Mouse (Mus musculus) embryonic facial prominence, embryonic 10.5 days (tissue): Measurements from ENCODE around the gene Insc. TPM values are rescaled to one million over a fixed set of nuclear protein-coding genes. Genes with fewer than 3 reads are reported as not detected.
"Not testable (repeated sequence)": the region's sequence is repeated elsewhere in the genome, so short reads cannot be mapped to it uniquely, and the experiment has no call there.

Experiments
- DNase-seq: peaks from one replicate; pipeline ENCODE4 v3.0.0-alpha.2; 2017; ENCODE audit warnings: low spot score
- H3K27ac ChIP-seq: fragments of 300-500 bp; sonication (generic); replicated peaks from 2 replicates; pipeline ENCODE4 v1.5.1; 2016; ENCODE audit warnings: mild to moderate bottlenecking
- H3K27me3 ChIP-seq: fragments of 300-500 bp; sonication (generic); replicated peaks from 2 replicates; pipeline ENCODE4 v1.6.1; 2016; ENCODE audit warnings: low read depth, mild to moderate bottlenecking; ENCODE audit not compliant: poor library complexity, severe bottlenecking
- H3K36me3 ChIP-seq: fragments of 300-500 bp; sonication (generic); replicated peaks from 2 replicates; pipeline ENCODE4 v1.6.1; 2016; ENCODE audit warnings: mild to moderate bottlenecking, moderate library complexity
- H3K4me1 ChIP-seq: fragments of 300-500 bp; sonication (generic); 2 replicates; pipeline ENCODE4 v1.6.1; 2016
- H3K4me3 ChIP-seq: fragments of 300-500 bp; sonication (generic); 2 replicates; pipeline ENCODE4 v1.5.1; 2016; ENCODE audit warnings: mild to moderate bottlenecking, moderate library complexity
- H3K9me3 ChIP-seq: fragments of 300-500 bp; sonication (generic); 2 replicates; pipeline ENCODE4 v1.6.1; 2016; ENCODE audit warnings: mild to moderate bottlenecking
- WGBS: fragments of 180-500 bp; shearing (Covaris S2); methylation state at CpG from one replicate; pipeline ENCODE4 v1.1.7; 2016; 5-methylcytosine and 5-hydroxymethylcytosine counted together
- polyA plus RNA-seq: library from polyadenylated mRNA; unstranded; fragments of >200 nt; fragmentation: Nextera tagmentation; extraction: Ambion mirVana; gene quantifications from 2 replicates; pipeline ENCODE4 v1.2.1, GENCODE M21; 2016

The Insc gene
- polyA plus RNA-seq: 5.5 and 6.4 TPM in 2 replicates

DNA sequence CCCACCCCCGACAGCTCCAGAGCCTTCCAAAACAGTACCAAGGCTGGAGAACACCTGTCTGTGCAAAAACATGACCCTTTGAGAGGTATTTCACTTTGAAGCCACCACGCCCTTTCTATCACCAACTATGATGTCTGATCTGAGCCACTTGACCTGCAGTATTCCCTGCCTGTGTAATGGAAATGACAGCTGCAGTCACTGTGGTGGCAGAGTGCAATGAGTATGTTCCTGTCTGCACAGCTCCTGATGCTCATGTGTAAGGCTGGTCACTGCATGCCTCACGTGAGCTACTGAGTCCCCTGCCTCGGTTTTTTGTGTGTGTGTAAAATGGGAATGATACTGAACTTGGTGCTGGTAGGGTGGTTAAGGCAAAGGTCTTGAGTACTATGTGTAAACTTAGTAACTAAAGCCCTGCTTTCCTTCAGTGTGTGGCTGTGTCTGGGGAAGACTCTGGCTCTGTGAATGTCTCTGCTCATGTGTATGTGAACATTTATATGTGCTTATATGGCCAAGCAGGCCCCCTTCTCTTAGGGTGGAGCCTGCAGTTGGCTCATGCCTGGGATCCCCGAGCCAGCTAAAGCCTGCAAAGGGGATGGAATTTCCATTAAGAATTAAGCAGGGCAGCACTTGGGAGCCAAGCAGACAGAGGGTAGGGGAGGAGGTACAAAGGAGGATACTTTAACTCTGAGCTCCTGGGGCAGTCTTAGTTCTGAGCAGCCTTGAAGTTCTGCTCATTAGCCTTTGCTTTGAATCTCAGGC lies at the start of gene Insc:
Gene Insc (plus strand): TSS at position 673 of the 759 bp plus-strand sequence.
- Histone ChIP-seq H3K4me3 (no peak within 1 kb of the TSS), H3K4me1 (peaks cover 21% of the 10 kb centered on the region), H3K9me3 (no peaks in the 10 kb centered on the region), H3K27ac (no peak within 1 kb of the TSS), H3K27me3 (peaks cover 36% of the 10 kb centered on the region), H3K36me3 (no peaks in the 10 kb centered on the region)
- whole genome bisulfite sequencing: 70% methylated on average over 5 of the region's 5 CpGs
- no peak for DNase-seq

DNA sequence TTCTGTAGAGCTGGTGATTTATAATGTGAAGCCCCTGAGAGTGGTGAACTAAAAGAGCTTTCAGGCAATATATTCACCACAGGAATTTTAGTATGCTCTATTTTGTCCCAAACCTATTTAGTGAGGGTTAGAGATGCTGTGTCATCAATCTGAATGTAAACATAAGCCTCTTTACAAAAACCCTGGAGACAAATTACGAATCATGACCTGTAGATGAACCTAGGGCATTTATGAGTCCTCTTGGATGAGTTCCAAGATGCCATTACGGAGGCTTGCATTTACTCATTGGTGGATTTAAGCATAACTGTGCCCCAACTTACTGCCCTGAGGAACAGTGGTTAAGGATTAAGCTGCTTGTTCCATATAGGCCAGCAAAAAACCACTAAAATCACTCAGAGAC lies 42.6 kb upstream of the Insc start:
- WGBS: 79% methylated on average over 2 of the region's 2 CpGs
- no peaks in the 10 kb centered on the region for H3K9me3 ChIP-seq
- H3K4me1 ChIP-seq: no peaks in the 10 kb centered on the region
- H3K36me3 ChIP-seq: no peaks in the 10 kb centered on the region
- no peaks in the 10 kb centered on the region for H3K27me3 ChIP-seq
- DNase-seq: no peak
- no peak overlapping the region for H3K27ac ChIP-seq
- no peak overlapping the region for H3K4me3 ChIP-seq

DNA sequence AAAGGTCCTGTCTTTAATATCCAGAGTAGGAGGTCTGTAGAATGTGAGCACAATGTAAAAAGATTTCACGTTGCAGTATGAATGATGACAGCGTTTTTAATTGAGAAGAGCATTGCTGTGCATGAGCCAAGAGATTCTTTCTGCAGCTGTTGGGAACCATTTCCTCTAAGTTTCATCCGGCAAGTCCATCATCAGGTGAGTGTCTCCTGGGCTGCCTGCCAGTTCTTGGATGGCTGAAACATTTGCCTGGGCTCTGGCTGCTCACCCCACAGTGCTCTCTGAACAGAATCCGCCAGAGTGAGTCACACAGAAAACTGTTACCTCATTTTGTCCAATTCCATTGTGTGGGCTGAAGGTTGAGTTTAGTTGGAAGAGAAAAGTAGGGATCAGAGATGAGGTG lies 36.8 kb upstream of the Insc start:
- 82% methylated on average over 4 of the region's 4 CpGs for WGBS
- no peaks in the 10 kb centered on the region for H3K4me1 ChIP-seq
- H3K27me3 ChIP-seq: no peaks in the 10 kb centered on the region
- no peak overlapping the region for H3K4me3 ChIP-seq
- H3K36me3 ChIP-seq: no peaks in the 10 kb centered on the region
- H3K9me3 ChIP-seq: no peaks in the 10 kb centered on the region
- no peak for DNase-seq
- H3K27ac ChIP-seq: no peak overlapping the region

DNA sequence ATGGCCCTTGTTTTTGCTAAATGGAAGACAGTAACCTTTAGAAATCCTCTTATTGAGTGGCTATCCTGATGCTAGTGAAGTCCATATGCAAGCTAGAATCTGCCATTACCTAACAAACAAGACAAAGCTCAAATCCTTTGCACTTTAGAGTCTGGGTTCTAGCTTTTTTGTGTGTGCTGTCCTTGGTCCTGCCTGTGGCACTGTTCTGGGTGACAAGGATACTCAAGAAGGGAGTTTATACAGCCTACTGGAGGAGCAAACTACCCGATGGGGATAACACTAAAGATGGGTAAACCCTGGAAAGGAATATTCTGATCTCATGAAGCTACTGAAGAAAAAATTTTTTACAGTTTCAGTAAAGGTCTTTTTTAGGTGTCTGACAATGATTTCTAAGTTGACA lies 36.1 kb upstream of the Insc start:
- DNase-seq: no peak
- Histone ChIP-seq H3K4me1 (no peaks in the 10 kb centered on the region), H3K9me3 (no peaks in the 10 kb centered on the region), H3K4me3 (no peak overlapping the region), H3K27me3 (no peaks in the 10 kb centered on the region), H3K27ac (no peak overlapping the region), H3K36me3 (no peaks in the 10 kb centered on the region)
- 82% methylated on average over 1 of the region's 1 CpGs for WGBS

DNA sequence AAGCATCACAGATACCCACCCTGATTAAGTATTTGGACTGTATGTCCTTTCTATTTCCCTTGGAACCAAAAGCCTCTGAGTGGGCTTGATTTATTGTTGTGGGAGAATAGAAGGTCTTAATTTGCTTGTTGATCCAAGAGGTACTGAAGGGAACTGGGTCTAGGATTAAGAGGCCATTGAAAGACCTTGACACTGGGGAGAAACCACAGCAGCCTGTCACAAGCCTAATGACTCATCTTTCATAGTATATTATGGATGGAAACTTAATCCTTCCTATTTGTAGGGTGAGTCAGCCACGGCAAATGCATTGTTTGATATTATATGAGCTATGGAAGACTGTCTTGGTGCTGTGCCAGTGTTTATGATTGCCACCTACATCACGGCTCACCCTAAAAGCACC lies 33.1 kb upstream of the Insc start:
- no peaks in the 10 kb centered on the region for H3K27me3 ChIP-seq
- no peak overlapping the region for H3K4me3 ChIP-seq
- no peaks in the 10 kb centered on the region for H3K4me1 ChIP-seq
- no peak for DNase-seq
- no peaks in the 10 kb centered on the region for H3K9me3 ChIP-seq
- no peak overlapping the region for H3K27ac ChIP-seq
- no peaks in the 10 kb centered on the region for H3K36me3 ChIP-seq
- WGBS: 90% methylated on average over 2 of the region's 2 CpGs

DNA sequence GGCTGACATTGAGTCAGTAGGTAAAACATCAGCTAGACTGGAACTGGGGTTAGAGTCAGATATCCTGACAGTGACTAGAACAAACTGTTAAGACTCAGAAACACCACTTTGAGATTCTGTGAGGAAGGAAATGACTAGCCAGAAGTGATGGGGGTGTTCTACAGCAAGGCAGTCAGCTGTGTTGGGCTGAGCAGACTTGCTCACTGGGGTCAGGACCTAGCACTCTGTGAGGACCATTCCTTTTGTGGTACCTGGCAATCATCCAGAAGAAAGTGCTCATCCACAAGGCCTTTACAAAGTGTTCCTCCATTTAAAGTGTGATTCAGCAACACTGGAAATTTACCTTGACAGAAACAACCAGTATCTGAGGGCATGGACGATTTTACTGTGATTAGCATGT lies 31.0 kb upstream of the Insc start:
- Histone ChIP-seq H3K4me1 (peaks cover under 1% of the 10 kb centered on the region), H3K9me3 (no peaks in the 10 kb centered on the region), H3K27ac (no peak overlapping the region), H3K4me3 (no peak overlapping the region), H3K27me3 (peaks cover 11% of the 10 kb centered on the region), H3K36me3 (no peaks in the 10 kb centered on the region)
- DNase-seq: no peak
- WGBS: 81% methylated on average over 1 of the region's 1 CpGs

DNA sequence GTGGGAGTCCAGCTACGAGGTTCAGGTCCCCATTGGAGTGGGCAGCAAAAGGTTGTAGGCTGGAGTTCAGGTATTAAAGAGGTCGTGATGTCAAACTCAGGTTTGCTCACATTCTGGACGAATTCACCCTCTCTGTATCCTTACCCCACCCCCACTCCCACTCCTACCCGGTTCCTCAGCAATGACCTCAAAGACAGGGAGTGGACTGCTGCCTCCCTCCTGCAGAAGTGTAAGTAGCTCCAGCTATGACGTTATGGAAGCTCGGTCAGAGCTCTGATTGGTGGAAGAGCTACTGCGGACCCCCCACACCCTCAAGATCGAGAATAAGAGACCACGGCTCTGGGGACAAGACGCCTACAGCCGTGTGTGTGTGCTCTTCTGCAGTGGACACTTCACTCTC lies 25.2 kb upstream of the Insc start, which contains the start of gene Calcb:
Gene Calcb (plus strand): TSS at position 344 of the 400 bp plus-strand sequence.
- Histone ChIP-seq H3K27me3 (peaks cover 58% of the 10 kb centered on the region), H3K4me1 (peaks cover 28% of the 10 kb centered on the region), H3K36me3 (no peaks in the 10 kb centered on the region), H3K9me3 (no peaks in the 10 kb centered on the region), H3K27ac (no peak within 1 kb of the TSS), H3K4me3 (peak within 1 kb of the TSS; percentile 37)
- no peak for DNase-seq
- 7% methylated on average over 11 of the region's 11 CpGs for WGBS

DNA sequence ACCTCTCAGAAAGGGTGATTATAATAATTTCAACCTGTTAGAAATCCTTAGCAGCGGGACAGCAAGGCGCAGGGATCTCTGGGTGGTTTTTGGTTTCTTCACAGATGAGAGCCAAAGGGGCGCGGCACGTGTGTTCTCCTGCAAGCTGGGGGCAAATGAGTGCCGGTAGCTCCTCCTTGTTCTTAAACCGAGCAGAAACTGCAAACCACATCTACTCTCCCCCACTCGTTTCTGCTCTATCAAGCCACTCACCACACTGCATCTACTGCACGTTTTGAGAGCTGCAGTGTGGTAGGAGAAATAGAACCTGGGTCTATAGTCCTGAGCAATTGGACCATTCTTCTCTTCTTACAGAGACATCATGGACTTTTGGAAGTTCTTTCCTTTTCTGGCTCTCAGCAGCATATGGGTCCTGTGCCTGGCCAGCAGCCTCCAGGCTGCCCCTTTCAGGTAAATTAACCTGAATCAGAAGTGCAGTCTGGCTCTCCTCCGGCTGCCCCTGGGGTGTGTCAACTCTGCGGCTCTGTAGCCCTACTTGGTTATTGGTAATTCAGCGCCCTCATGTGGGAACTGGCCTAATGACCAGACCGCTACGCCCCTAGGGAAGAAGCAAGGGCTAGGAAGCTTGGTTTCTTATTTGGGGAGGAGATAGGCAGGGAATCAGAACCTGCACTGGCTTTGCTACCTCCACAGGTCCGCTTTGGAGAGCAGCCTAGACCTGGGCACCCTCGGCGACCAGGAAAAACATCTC lies 23.9 kb upstream of the Insc start:
- H3K36me3 ChIP-seq: no peaks in the 10 kb centered on the region
- H3K4me1 ChIP-seq: peaks cover 28% of the 10 kb centered on the region
- WGBS: 3% methylated on average over 17 of the region's 17 CpGs
- H3K4me3 ChIP-seq: peak overlapping the region; percentile 37
- peak; percentile 61 for DNase-seq
- no peak overlapping the region for H3K27ac ChIP-seq
- H3K27me3 ChIP-seq: peaks cover 58% of the 10 kb centered on the region
- H3K9me3 ChIP-seq: no peaks in the 10 kb centered on the region

DNA sequence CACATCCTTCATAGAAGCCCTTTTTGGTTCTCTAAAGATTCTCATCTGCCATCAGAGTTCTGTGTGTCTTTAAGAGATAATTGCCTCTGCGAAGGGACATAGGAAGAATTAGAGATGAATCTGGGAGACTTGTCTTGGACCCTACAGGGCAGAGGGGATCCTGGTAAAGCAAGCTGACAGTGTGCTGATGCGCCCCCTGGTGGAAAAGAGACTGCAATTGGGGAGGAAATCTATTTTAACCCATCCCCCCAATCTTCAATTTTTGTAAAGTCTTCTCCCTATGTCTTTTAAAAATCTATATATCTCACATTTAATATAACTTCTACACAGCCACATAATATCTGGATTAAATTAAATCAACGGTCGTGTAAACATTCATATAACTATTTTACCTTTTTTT lies 13.8 kb upstream of the Insc start:
- WGBS: 64% methylated on average over 4 of the region's 4 CpGs
- H3K27ac ChIP-seq, H3K9me3 ChIP-seq, H3K4me1 ChIP-seq, H3K36me3 ChIP-seq, H3K4me3 ChIP-seq, DNase-seq, H3K27me3 ChIP-seq: not testable (repeated sequence)

DNA sequence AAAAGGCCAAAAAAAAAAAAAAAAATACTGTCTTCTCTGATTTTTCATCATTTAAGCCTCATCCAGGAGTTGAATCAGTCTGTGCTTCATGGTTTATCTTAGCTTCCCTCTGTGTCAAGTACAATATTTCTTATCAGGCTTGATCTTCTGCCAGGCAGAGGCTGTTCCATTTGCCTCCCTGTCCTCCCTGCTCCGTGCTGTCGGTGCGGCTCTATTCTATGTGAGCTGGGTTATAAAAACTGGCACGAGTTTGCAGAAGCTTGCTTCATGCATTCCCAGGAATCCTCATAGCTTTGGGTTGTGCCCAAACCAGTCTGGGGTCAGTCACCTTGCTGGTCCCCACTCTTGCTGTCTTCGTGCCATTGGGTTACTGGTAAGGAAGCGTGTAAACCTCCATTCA lies 12.3 kb upstream of the Insc start:
- H3K27ac ChIP-seq: no peak overlapping the region
- WGBS: 77% methylated on average over 6 of the region's 6 CpGs
- H3K4me3 ChIP-seq: no peak overlapping the region
- no peaks in the 10 kb centered on the region for H3K4me1 ChIP-seq
- no peak for DNase-seq
- no peaks in the 10 kb centered on the region for H3K36me3 ChIP-seq
- no peaks in the 10 kb centered on the region for H3K27me3 ChIP-seq
- no peaks in the 10 kb centered on the region for H3K9me3 ChIP-seq

DNA sequence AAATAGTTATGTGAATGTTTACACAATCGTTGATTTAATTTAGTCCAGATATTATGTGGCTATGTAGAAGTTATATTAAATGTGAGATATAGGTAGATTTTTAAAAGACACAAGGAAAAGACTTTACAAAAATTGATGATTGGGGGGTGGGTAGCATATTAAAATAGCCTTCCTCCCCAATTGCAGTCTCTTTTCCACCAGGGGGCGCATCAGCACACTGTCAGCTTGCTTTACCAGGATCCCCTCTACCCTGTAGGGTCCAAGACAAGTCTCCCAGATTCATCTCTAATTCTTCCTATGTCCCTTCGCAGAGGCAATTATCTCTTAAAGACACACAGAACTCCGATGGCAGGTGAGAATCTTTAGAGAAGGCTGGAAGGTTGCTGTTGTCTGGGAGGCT lies 11.8 kb upstream of the Insc start:
- not testable (repeated sequence) for H3K9me3 ChIP-seq, H3K27me3 ChIP-seq, H3K36me3 ChIP-seq, DNase-seq, H3K4me1 ChIP-seq, H3K27ac ChIP-seq, H3K4me3 ChIP-seq
- WGBS: 39% methylated on average over 4 of the region's 4 CpGs

DNA sequence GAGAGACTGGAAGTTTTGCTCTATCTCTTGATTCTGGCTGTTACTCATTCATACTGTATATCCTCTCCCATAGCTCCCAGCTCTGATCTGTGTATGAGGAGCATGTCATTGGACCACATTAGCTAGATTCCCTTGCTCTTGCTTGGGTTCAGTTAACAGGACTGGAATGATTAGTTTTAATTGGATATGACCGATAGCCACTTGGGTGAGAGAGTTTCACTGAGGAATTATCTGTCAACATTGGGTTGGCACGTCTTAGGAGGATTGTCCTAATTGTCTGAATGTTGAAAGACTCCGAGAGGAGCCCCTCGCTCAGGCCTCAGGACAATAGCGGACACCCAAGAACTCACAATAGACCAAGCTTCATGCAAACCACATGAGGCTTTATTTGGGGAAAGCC lies 7.2 kb upstream of the Insc start:
- WGBS: 72% methylated on average over 5 of the region's 5 CpGs
- H3K27ac ChIP-seq: no peak overlapping the region
- no peak for DNase-seq
- no peaks in the 10 kb centered on the region for H3K36me3 ChIP-seq
- H3K27me3 ChIP-seq: no peaks in the 10 kb centered on the region
- H3K9me3 ChIP-seq: no peaks in the 10 kb centered on the region
- no peak overlapping the region for H3K4me3 ChIP-seq
- H3K4me1 ChIP-seq: no peaks in the 10 kb centered on the region

DNA sequence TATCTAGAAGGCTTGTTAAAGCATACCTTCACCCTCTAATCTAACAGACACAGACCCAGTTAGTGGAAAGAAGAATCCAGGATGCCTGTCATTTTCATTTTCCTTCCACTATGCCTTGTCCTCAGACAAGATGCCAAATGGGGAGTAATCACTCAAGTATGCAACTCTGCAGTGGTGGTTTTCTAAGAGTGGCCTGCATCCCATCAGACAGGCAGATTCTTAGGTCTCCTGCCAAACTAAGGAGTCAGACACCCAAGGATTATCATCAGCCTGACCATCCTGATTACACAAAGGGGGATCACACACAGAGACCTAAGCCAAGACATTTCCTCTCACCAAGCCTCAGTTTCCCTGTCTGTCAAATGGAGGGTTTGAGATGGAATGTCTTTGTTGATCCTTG lies 5.3 kb upstream of the Insc start:
- no peak overlapping the region for H3K4me3 ChIP-seq
- DNase-seq: no peak
- no peak overlapping the region for H3K27ac ChIP-seq
- no peaks in the 10 kb centered on the region for H3K9me3 ChIP-seq
- no peaks in the 10 kb centered on the region for H3K36me3 ChIP-seq
- no peaks in the 10 kb centered on the region; the same call in 1 of the 2 replicates for H3K27me3 ChIP-seq
- H3K4me1 ChIP-seq: no peaks in the 10 kb centered on the region
